In genomic region chr11:49251380-49251761, GRCm38 (mm10) we compare ENCODE assay signal across 8 mouse cellular contexts. TPM values are rescaled to one million over a fixed set of nuclear protein-coding genes. Genes with fewer than 3 reads are reported as not detected.
DNase-seq lines count a peak whose midpoint lies in the region; ATAC-seq and TF ChIP-seq lines count a peak whose summit lies in the region.

No protein-coding gene starts in this region.

- peak overlapping the region; percentile 87 for H3K4me2 ChIP-seq in heart, embryonic 14.5 days (ENCODE audit: low read length)
- peak overlapping the region; percentile 75 for H3K4me2 ChIP-seq in hindbrain, embryonic 12.5 days (replicated peaks)
- H3K4me2 ChIP-seq in midbrain, embryonic 11.5 days: peak overlapping the region; percentile 80

- TF ChIP-seq CTCF in MEL (IDR thresholded peaks at IDR 0.05 in 2 of 3, conservative IDR thresholded peaks at IDR 0.05 in 1 of 3; ENCODE audit: control insufficient read depth in 1 of 3, insufficient read depth in 1 of 3, low read depth in 2 of 3, low read length in 3 of 3, poor library complexity in 1 of 3, severe bottlenecking in 1 of 3): no peak

- WGBS in heart, embryonic 14.5 days: 64% methylated on average over 7 of the region's 7 CpGs
- WGBS in hindbrain, embryonic 12.5 days: 71% methylated on average over 7 of the region's 7 CpGs
- WGBS in midbrain, embryonic 11.5 days: 80% methylated on average over 7 of the region's 7 CpGs

- no peaks in the 10 kb centered on the region for H3K9me3 ChIP-seq in heart, embryonic 14.5 days (ENCODE audit: control insufficient read depth, low read length)
- H3K9me3 ChIP-seq in MEL (replicated peaks; ENCODE audit: insufficient read depth, low read length): no peaks in the 10 kb centered on the region
- H3K9me3 ChIP-seq in hindbrain, embryonic 12.5 days (replicated peaks): no peaks in the 10 kb centered on the region
- H3K9me3 ChIP-seq in midbrain, embryonic 11.5 days (ENCODE audit: control insufficient read depth, low read length): no peaks in the 10 kb centered on the region

- H3K27me3 ChIP-seq in heart, embryonic 14.5 days (ENCODE audit: control insufficient read depth, insufficient read depth, low read length): no peaks in the 10 kb centered on the region
- no peaks in the 10 kb centered on the region for H3K27me3 ChIP-seq in MEL (ENCODE audit: control insufficient read depth in 1 of 2, insufficient read depth in 2 of 2, low read length in 2 of 2)
- H3K27me3 ChIP-seq in hindbrain, embryonic 12.5 days: no peaks in the 10 kb centered on the region
- no peaks in the 10 kb centered on the region for H3K27me3 ChIP-seq in midbrain, embryonic 11.5 days (ENCODE audit: control insufficient read depth, insufficient read depth, low read length)

- peak overlapping the region; percentile 91 for H3K9ac ChIP-seq in heart, embryonic 14.5 days (ENCODE audit: low read length)
- H3K9ac ChIP-seq in MEL (ENCODE audit: control insufficient read depth, low read depth, low read length, poor library complexity, severe bottlenecking): peak overlapping the region; percentile 86
- peak overlapping the region; percentile 81; the same call in 1 of the 2 replicates for H3K9ac ChIP-seq in hindbrain, embryonic 12.5 days
- no peak overlapping the region for H3K9ac ChIP-seq in midbrain, embryonic 11.5 days (ENCODE audit: low read length)

- ATAC-seq in heart, embryonic 14.5 days (ENCODE audit: insufficient number of reproducible peaks, insufficient read depth, low FRiP score, low read depth): no peak
- no peak for ATAC-seq in hindbrain, embryonic 12.5 days (ENCODE audit: low FRiP score)
- ATAC-seq in midbrain, embryonic 11.5 days (ENCODE audit: low FRiP score): no peak

- H3K4me3 ChIP-seq in heart, embryonic 14.5 days (ENCODE audit: control insufficient read depth in 1 of 2, insufficient read depth in 1 of 2, low read depth in 1 of 2, low read length in 2 of 2): peak overlapping the region; percentile 80 to 81; a peak in 3 of 4 replicates
- H3K4me3 ChIP-seq in MEL (ENCODE audit: control insufficient read depth in 1 of 2, insufficient read depth in 1 of 2, low read depth in 2 of 2, low read length in 2 of 2): peak overlapping the region; percentile 74 to 80
- peak overlapping the region; percentile 52 for H3K4me3 ChIP-seq in hindbrain, embryonic 12.5 days
- H3K4me3 ChIP-seq in midbrain, embryonic 11.5 days (ENCODE audit: low read depth, low read length): peak overlapping the region; percentile 66; the same call in 1 of the 2 replicates

- H3K27ac ChIP-seq in heart, embryonic 14.5 days (replicated peaks in 1 of 2; ENCODE audit: control insufficient read depth in 1 of 2, insufficient read depth in 1 of 2, low read depth in 2 of 2, low read length in 2 of 2): no peak overlapping the region; a peak in 1 of 4 replicates
- H3K27ac ChIP-seq in MEL (ENCODE audit: control insufficient read depth, low read depth, low read length): peak overlapping the region; percentile 70; the same call in 1 of the 2 replicates
- H3K27ac ChIP-seq in hindbrain, embryonic 12.5 days: no peak overlapping the region
- H3K27ac ChIP-seq in midbrain, embryonic 11.5 days (ENCODE audit: low read depth, low read length): no peak overlapping the region

- H3K4me1 ChIP-seq in heart, embryonic 14.5 days (ENCODE audit: control insufficient read depth in 2 of 2, insufficient read depth in 2 of 2, low read length in 2 of 2): peaks cover 15 to 33% of the 10 kb centered on the region in 2 experiments
- H3K4me1 ChIP-seq in MEL (ENCODE audit: control insufficient read depth in 1 of 2, insufficient read depth in 2 of 2, low read length in 2 of 2): peaks cover 7 to 14% of the 10 kb centered on the region in 2 experiments
- peaks cover 23% of the 10 kb centered on the region for H3K4me1 ChIP-seq in hindbrain, embryonic 12.5 days
- peaks cover 13% of the 10 kb centered on the region for H3K4me1 ChIP-seq in midbrain, embryonic 11.5 days (ENCODE audit: control insufficient read depth, insufficient read depth, low read length)

- no peak for DNase-seq in heart, adult 8-10 months (ENCODE audit: low spot score)
- DNase-seq in MEL (ENCODE audit: low read depth, low spot score): peak; percentile 62
- DNase-seq in midbrain, embryonic 11.5 days (ENCODE audit: low spot score, missing footprints): no peak
- no peak for DNase-seq in cerebellum, adult 11 months
- DNase-seq in embryo, embryonic 10 days (ENCODE audit: low spot score): no peak
- no peak for DNase-seq in urinary bladder, adult 18-20 months (ENCODE audit: low spot score in 2 of 2)

- TF ChIP-seq POLR2A in MEL (IDR thresholded peaks at IDR 0.05; ENCODE audit: control insufficient read depth in 1 of 2, insufficient read depth in 1 of 2, low read depth in 1 of 2, low read length in 2 of 2, poor library complexity in 1 of 2): no peak

- H3K36me3 ChIP-seq in heart, embryonic 14.5 days (ENCODE audit: control insufficient read depth, insufficient read depth, low read length): peaks cover 43% of the 10 kb centered on the region
- peaks cover 9 to 13% of the 10 kb centered on the region in 2 experiments; a peak in 3 of 4 replicates for H3K36me3 ChIP-seq in MEL (ENCODE audit: control insufficient read depth in 1 of 2, insufficient read depth in 2 of 2, low read length in 2 of 2)
- H3K36me3 ChIP-seq in hindbrain, embryonic 12.5 days: peaks cover 16% of the 10 kb centered on the region
- no peaks in the 10 kb centered on the region for H3K36me3 ChIP-seq in midbrain, embryonic 11.5 days (ENCODE audit: control insufficient read depth, insufficient read depth, low read length)

- 0 out of 4 replicates have a peak, but pooled peaks of 1 of the 2 experiments have one; percentile 38 for TF ChIP-seq EP300 in MEL (IDR thresholded peaks at IDR 0.05; ENCODE audit: low read depth in 1 of 2, low read length in 2 of 2)

- no peak for TF ChIP-seq RAD21 in MEL (IDR thresholded peaks at IDR 0.05; ENCODE audit: low read depth, low read length)

- H3K79me2 ChIP-seq in MEL (ENCODE audit: control insufficient read depth, insufficient read depth, low read length, poor library complexity): peaks cover 15% of the 10 kb centered on the region

TF ChIP-seq in MEL, 35 proteins besides CTCF, POLR2A, EP300 and RAD21:
- peak; percentile 11; the same call in 1 of the 2 replicates for TF ChIP-seq TBP (IDR thresholded peaks at IDR 0.05; ENCODE audit: low read depth, low read length)
- 0 out of 2 replicates have a peak, but pooled peaks have one; percentile 42 for TF ChIP-seq MYB (IDR thresholded peaks at IDR 0.05; ENCODE audit: low read depth, low read length)
- TF ChIP-seq SIN3A (IDR thresholded peaks at IDR 0.05; ENCODE audit: low read length): no peak; the same call in 1 of the 2 replicates

RNA-seq across cellular contexts. Expression of gene Mgat1, which starts 7.4 kb away (rescaled TPM):
- 38.3 and 43.5 TPM in 2 replicates for polyA plus RNA-seq in heart, embryonic 14.5 days (2014; fragmentation: Nextera tagmentation; extraction: Ambion mirVana)
- 10 to 100 TPM; 62.4 to 80.4 (median 68.8) TPM for total RNA-seq in heart, adult 8-10 months (2022)
- 41.1 and 41.9 TPM in 2 replicates for total RNA-seq in MEL (2012; rRNA removed)
- polyA plus RNA-seq in MEL (2012; ENCODE audit: insufficient read depth in 1 of 2, insufficient read length in 2 of 2, low read depth in 1 of 2, low replicate concordance in 2 of 2, missing spikeins in 1 of 2): 10 to 100 TPM in 1 of 2 experiments, not detected in 1; 44.3 TPM
- 42.5 and 43.2 TPM in 2 replicates for polyA plus RNA-seq in hindbrain, embryonic 12.5 days (2016; fragmentation: Nextera tagmentation; extraction: Ambion mirVana)
- polyA plus RNA-seq in midbrain, embryonic 11.5 days (2014; fragmentation: Nextera tagmentation; extraction: Ambion mirVana): 30.1 and 30.5 TPM in 2 replicates

RNA-seq across cellular contexts. Expression of gene Olfr1393, which starts 26.7 kb away (rescaled TPM):
- 0.18 and 0.35 TPM in 2 replicates for polyA plus RNA-seq in heart, embryonic 14.5 days (2014; fragmentation: Nextera tagmentation; extraction: Ambion mirVana)
- total RNA-seq in heart, adult 8-10 months (2022): under 1 TPM; 0.41 to 0.50 (median 0.43) TPM
- total RNA-seq in MEL (2012; rRNA removed): not detected in 2 replicates
- polyA plus RNA-seq in MEL (2012; ENCODE audit: insufficient read depth in 1 of 2, insufficient read length in 2 of 2, low read depth in 1 of 2, low replicate concordance in 2 of 2, missing spikeins in 1 of 2): not detected
- not detected in 2 replicates for polyA plus RNA-seq in hindbrain, embryonic 12.5 days (2016; fragmentation: Nextera tagmentation; extraction: Ambion mirVana)
- polyA plus RNA-seq in midbrain, embryonic 11.5 days (2014; fragmentation: Nextera tagmentation; extraction: Ambion mirVana): not detected in 2 replicates

RNA-seq across cellular contexts. Expression of gene Olfr1392, which starts 33.7 kb away (rescaled TPM):
- not detected in 2 replicates for polyA plus RNA-seq in heart, embryonic 14.5 days (2014; fragmentation: Nextera tagmentation; extraction: Ambion mirVana)
- total RNA-seq in heart, adult 8-10 months (2022): not detected
- not detected in 2 replicates for total RNA-seq in MEL (2012; rRNA removed)
- not detected for polyA plus RNA-seq in MEL (2012; ENCODE audit: insufficient read depth in 1 of 2, insufficient read length in 2 of 2, low read depth in 1 of 2, low replicate concordance in 2 of 2, missing spikeins in 1 of 2)
- polyA plus RNA-seq in hindbrain, embryonic 12.5 days (2016; fragmentation: Nextera tagmentation; extraction: Ambion mirVana): not detected in 2 replicates
- polyA plus RNA-seq in midbrain, embryonic 11.5 days (2014; fragmentation: Nextera tagmentation; extraction: Ambion mirVana): not detected in 2 replicates

RNA-seq across cellular contexts. Expression of gene Zfp62, which starts 48.3 kb away (rescaled TPM):
- 30.3 and 32.2 TPM in 2 replicates for polyA plus RNA-seq in heart, embryonic 14.5 days (2014; fragmentation: Nextera tagmentation; extraction: Ambion mirVana)
- 10 to 100 TPM; 25.0 to 31.7 (median 27.1) TPM for total RNA-seq in heart, adult 8-10 months (2022)
- total RNA-seq in MEL (2012; rRNA removed): 30.8 and 31.8 TPM in 2 replicates
- polyA plus RNA-seq in MEL (2012; ENCODE audit: insufficient read depth in 1 of 2, insufficient read length in 2 of 2, low read depth in 1 of 2, low replicate concordance in 2 of 2, missing spikeins in 1 of 2): 100 to 1,000 TPM in 1 of 2 experiments, 10 to 100 TPM in 1; 16.7 to 132 TPM
- polyA plus RNA-seq in hindbrain, embryonic 12.5 days (2016; fragmentation: Nextera tagmentation; extraction: Ambion mirVana): 55.3 and 62.5 TPM in 2 replicates
- 65.4 and 70.2 TPM in 2 replicates for polyA plus RNA-seq in midbrain, embryonic 11.5 days (2014; fragmentation: Nextera tagmentation; extraction: Ambion mirVana)

RNA-seq across cellular contexts. Expression of gene Olfr10, which starts 53.2 kb away (rescaled TPM):
- polyA plus RNA-seq in heart, embryonic 14.5 days (2014; fragmentation: Nextera tagmentation; extraction: Ambion mirVana): not detected in 2 replicates
- total RNA-seq in heart, adult 8-10 months (2022): not detected
- total RNA-seq in MEL (2012; rRNA removed): not detected in 2 replicates
- not detected for polyA plus RNA-seq in MEL (2012; ENCODE audit: insufficient read depth in 1 of 2, insufficient read length in 2 of 2, low read depth in 1 of 2, low replicate concordance in 2 of 2, missing spikeins in 1 of 2)
- not detected in 2 replicates for polyA plus RNA-seq in hindbrain, embryonic 12.5 days (2016; fragmentation: Nextera tagmentation; extraction: Ambion mirVana)
- polyA plus RNA-seq in midbrain, embryonic 11.5 days (2014; fragmentation: Nextera tagmentation; extraction: Ambion mirVana): not detected in 2 replicates
